ENCODE assay signal across 14 mouse cellular contexts in the genomic region with DNA sequence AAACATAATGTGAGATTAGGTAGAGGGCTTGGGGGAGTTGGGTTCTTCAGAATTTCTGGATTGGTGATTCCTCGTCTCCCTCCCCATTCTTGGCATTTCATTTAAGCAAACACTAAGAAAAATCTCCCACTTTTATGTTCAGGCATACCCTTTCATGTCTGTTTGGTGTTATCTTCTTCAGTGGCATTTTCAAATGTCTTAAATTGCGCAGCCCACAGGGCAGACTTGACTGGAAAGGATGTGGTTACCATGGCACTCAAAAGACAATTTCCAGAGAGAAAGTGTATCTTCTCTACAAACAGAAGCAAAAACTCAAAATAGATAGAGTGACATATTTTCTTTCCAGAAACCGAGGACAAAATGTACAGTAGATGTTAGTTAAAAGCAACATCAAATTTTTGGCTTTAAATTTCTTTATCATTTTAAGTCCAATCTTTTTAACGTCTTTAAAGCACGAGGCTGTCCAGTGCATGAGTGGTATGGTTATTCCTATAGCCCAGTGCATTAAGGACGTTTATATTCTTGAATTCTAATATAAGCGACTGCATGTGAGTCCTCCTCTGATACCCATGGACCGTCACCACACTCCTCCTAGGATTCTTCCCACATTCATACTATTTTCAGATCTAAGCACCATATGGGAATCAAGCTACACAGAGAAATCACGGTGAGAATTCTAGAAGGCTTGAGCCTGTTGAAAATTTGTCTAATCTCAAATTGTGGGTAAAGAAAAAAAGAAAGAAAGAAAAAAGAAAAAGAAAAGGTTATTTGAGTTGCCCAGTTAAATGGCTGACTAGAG. TPM values are rescaled to one million over a fixed set of nuclear protein-coding genes. Genes with fewer than 3 reads are reported as not detected.
DNase-seq lines count a peak whose midpoint lies in the region; ATAC-seq lines count a peak whose summit lies in the region.
"Had no signal": no experiment of that assay in that cellular context is flagged by ENCODE, and none has a peak within 500 bp of the region (broad histone marks: within the 10 kb centered on the region; RNA-seq: fewer than 3 reads in every experiment).

A gene (minus strand): TSS at position 198 of the 799 bp plus-strand sequence.

- peak; percentile 62 for DNase-seq in right cerebral cortex, adult 18-20 months
- no peak for DNase-seq in right cerebral cortex, postnatal 4 days
- peak in 1 of 2 experiments; percentile 58 for DNase-seq in left cerebral cortex, adult 8-10 months (ENCODE audit: low spot score in 2 of 2)
- DNase-seq in telencephalon, adult 2 months (ENCODE audit: low read depth, low spot score) = peak; percentile 90
- DNase-seq in adrenal gland, adult (ENCODE audit: inconsistent age in 2 of 2, low spot score in 1 of 2) = no peak
- no peak for DNase-seq in testis, postnatal 10 days (ENCODE audit: low spot score)
- DNase-seq: kidney, adult 18-20 months had no signal

- 76% methylated on average over 9 of the region's 9 CpGs for WGBS in heart, embryonic 14.5 days
- 77% methylated on average over 9 of the region's 9 CpGs for WGBS in heart, embryonic 12.5 days

- H3K27ac ChIP-seq in heart, embryonic 14.5 days (replicated peaks in 1 of 2; ENCODE audit: control insufficient read depth in 1 of 2, insufficient read depth in 1 of 2, low read depth in 2 of 2, low read length in 2 of 2) = peak within 1 kb of the TSS; percentile 2 to 14; a peak in 2 of 4 replicates
- H3K27ac ChIP-seq in heart, embryonic 12.5 days (ENCODE audit: poor library complexity, severe bottlenecking) = no peak within 1 kb of the TSS
- H3K27ac ChIP-seq: heart, embryonic 15.5 days had no signal

- ATAC-seq in heart, embryonic 14.5 days (ENCODE audit: insufficient number of reproducible peaks, insufficient read depth, low FRiP score, low read depth) = no peak
- no peak for ATAC-seq in heart, embryonic 12.5 days (ENCODE audit: insufficient number of reproducible peaks, low FRiP score)

- H3K36me3 ChIP-seq in heart, embryonic 14.5 days (ENCODE audit: control insufficient read depth, insufficient read depth, low read length) = no peaks in the 10 kb centered on the region
- no peaks in the 10 kb centered on the region for H3K36me3 ChIP-seq in heart, embryonic 12.5 days
- H3K36me3 ChIP-seq: heart, embryonic 15.5 days had no signal

- peaks cover 0 to 3% of the 10 kb centered on the region in 2 experiments; a peak in 2 of 4 replicates for H3K4me1 ChIP-seq in heart, embryonic 14.5 days (ENCODE audit: control insufficient read depth in 2 of 2, insufficient read depth in 2 of 2, low read length in 2 of 2)
- peaks cover 5% of the 10 kb centered on the region for H3K4me1 ChIP-seq in heart, embryonic 12.5 days (replicated peaks)

- no peak within 1 kb of the TSS for H3K4me3 ChIP-seq in heart, embryonic 14.5 days (ENCODE audit: control insufficient read depth in 1 of 2, insufficient read depth in 1 of 2, low read depth in 1 of 2, low read length in 2 of 2)
- H3K4me3 ChIP-seq in heart, embryonic 12.5 days = no peak within 1 kb of the TSS
- H3K4me3 ChIP-seq: heart, embryonic 15.5 days had no signal

- H3K27me3 ChIP-seq in heart, embryonic 14.5 days (ENCODE audit: control insufficient read depth, insufficient read depth, low read length) = no peaks in the 10 kb centered on the region
- H3K27me3 ChIP-seq in heart, embryonic 12.5 days (replicated peaks) = no peaks in the 10 kb centered on the region
- H3K27me3 ChIP-seq: heart, embryonic 15.5 days had no signal

- no peak within 1 kb of the TSS for H3K4me2 ChIP-seq in heart, embryonic 14.5 days (ENCODE audit: low read length)
- H3K4me2 ChIP-seq in heart, embryonic 12.5 days = no peak within 1 kb of the TSS
- H3K4me2 ChIP-seq: heart, embryonic 15.5 days had no signal

- H3K9me3 ChIP-seq in heart, embryonic 14.5 days (ENCODE audit: control insufficient read depth, low read length) = no peaks in the 10 kb centered on the region
- H3K9me3 ChIP-seq in heart, embryonic 12.5 days (replicated peaks) = no peaks in the 10 kb centered on the region
- H3K9me3 ChIP-seq: heart, embryonic 15.5 days had no signal

- H3K9ac ChIP-seq in heart, embryonic 14.5 days (ENCODE audit: low read length) = no peak within 1 kb of the TSS
- no peak within 1 kb of the TSS for H3K9ac ChIP-seq in heart, embryonic 12.5 days
- H3K9ac ChIP-seq: heart, embryonic 15.5 days had no signal

RNA-seq across cellular contexts. Expression of the gene that starts here (rescaled TPM):
- 0.53 and 0.86 TPM in 2 replicates for polyA plus RNA-seq in heart, embryonic 14.5 days (2014; fragmentation: Nextera tagmentation; extraction: Ambion mirVana)
- polyA plus RNA-seq in heart, embryonic 12.5 days (2016; fragmentation: Nextera tagmentation; extraction: Ambion mirVana) = 0.54 and 0.55 TPM in 2 replicates
- total RNA-seq in left cerebral cortex, adult 8-10 months (2022) = 10 to 100 TPM; 41.6 to 50.0 (median 46.4) TPM
- total RNA-seq: common myeloid progenitor, adult 5-6 weeks; megakaryocyte progenitor cell, adult 5-6 weeks had no signal
- polyA plus RNA-seq: large intestine, adult 2 months; liver, embryonic 16.5 days had no signal

Comparison
In these comparisons a context has a peak if more than half of its experiments do, and no peak if none do; other contexts are left out.
1. DNase-seq: peak in right cerebral cortex, adult 18-20 months (single experiment) and telencephalon, adult 2 months (single experiment); none in right cerebral cortex, postnatal 4 days (single experiment), adrenal gland, adult (0 of 2) and testis, postnatal 10 days (single experiment).